Comparison of ENCODE assay signal across 12 mouse cellular contexts in the genomic region with DNA sequence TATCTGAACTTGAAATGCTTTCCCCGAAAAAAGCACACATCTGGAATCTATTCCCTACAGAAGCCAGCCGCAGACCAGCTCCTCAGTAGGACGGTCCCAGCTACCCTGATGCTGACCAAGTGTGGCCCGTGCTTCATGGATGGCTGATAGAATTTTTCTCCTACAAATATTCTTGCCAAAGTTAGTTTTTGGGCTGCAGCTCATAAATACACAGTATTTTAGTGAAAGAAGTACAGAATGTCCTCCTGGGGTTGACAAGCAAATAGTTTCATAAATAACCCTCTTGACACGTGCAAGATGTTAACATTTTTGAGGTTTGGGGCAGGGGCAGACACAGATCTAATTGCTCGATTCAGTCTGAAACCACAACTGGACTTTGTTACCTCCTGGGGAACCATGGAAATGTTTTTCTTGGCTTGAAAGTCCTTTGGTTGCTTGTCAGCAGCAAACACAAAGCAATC.
A peak's percentile ranks its signal among the peaks of the same experiment; 100 is the strongest.
DNase-seq lines count a peak whose midpoint lies in the region; ATAC-seq and TF ChIP-seq lines count a peak whose summit lies in the region.
"Had no signal": no experiment of that assay in that cellular context is flagged by ENCODE, and none has a peak within 500 bp of the region (broad histone marks: within the 10 kb centered on the region; RNA-seq: fewer than 3 reads in every experiment).

No protein-coding gene starts in this region.

- H3K4me2 ChIP-seq in heart, embryonic 11.5 days: no peak overlapping the region
- no peak overlapping the region for H3K4me2 ChIP-seq in midbrain, embryonic 13.5 days (replicated peaks)
- H3K4me2 ChIP-seq in kidney, postnatal 0 days (ENCODE audit: low read length): no peak overlapping the region
- H3K4me2 ChIP-seq: lung, embryonic 15.5 days had no signal

- H3K36me3 ChIP-seq in heart, embryonic 11.5 days (ENCODE audit: control insufficient read depth, insufficient read depth, low read length): no peaks in the 10 kb centered on the region
- no peaks in the 10 kb centered on the region for H3K36me3 ChIP-seq in midbrain, embryonic 10.5 days
- H3K36me3 ChIP-seq in midbrain, embryonic 13.5 days: no peaks in the 10 kb centered on the region
- no peaks in the 10 kb centered on the region for H3K36me3 ChIP-seq in kidney, postnatal 0 days (ENCODE audit: insufficient read depth, low read length)
- H3K36me3 ChIP-seq: forebrain, embryonic 10.5 days; hindbrain, embryonic 10.5 days; lung, embryonic 15.5 days had no signal

- no peaks in the 10 kb centered on the region for H3K9me3 ChIP-seq in heart, embryonic 11.5 days (replicated peaks; ENCODE audit: control insufficient read depth, low read length)
- H3K9me3 ChIP-seq in midbrain, embryonic 10.5 days (replicated peaks): no peaks in the 10 kb centered on the region
- no peaks in the 10 kb centered on the region for H3K9me3 ChIP-seq in midbrain, embryonic 13.5 days
- H3K9me3 ChIP-seq in kidney, postnatal 0 days (replicated peaks; ENCODE audit: low read length): no peaks in the 10 kb centered on the region
- H3K9me3 ChIP-seq: forebrain, embryonic 10.5 days; hindbrain, embryonic 10.5 days; lung, embryonic 15.5 days had no signal

- H3K9ac ChIP-seq in heart, embryonic 11.5 days (ENCODE audit: low read depth, low read length): no peak overlapping the region
- H3K9ac ChIP-seq in midbrain, embryonic 13.5 days (replicated peaks): no peak overlapping the region
- no peak overlapping the region for H3K9ac ChIP-seq in kidney, postnatal 0 days (ENCODE audit: low read depth, low read length)
- H3K9ac ChIP-seq: lung, embryonic 15.5 days had no signal

- TF ChIP-seq CTCF in kidney, postnatal 0 days (IDR thresholded peaks at IDR 0.05; ENCODE audit: low read depth): no peak

- H3K4me3 ChIP-seq in heart, embryonic 11.5 days (ENCODE audit: low read depth, low read length): no peak overlapping the region
- no peak overlapping the region for H3K4me3 ChIP-seq in midbrain, embryonic 10.5 days
- H3K4me3 ChIP-seq in midbrain, embryonic 13.5 days (replicated peaks): no peak overlapping the region
- H3K4me3 ChIP-seq in kidney, postnatal 0 days (replicated peaks; ENCODE audit: low read depth, low read length): no peak overlapping the region
- H3K4me3 ChIP-seq: forebrain, embryonic 10.5 days; hindbrain, embryonic 10.5 days; lung, embryonic 15.5 days had no signal

- no peaks in the 10 kb centered on the region for H3K4me1 ChIP-seq in heart, embryonic 11.5 days (ENCODE audit: control insufficient read depth, insufficient read depth, low read length)
- no peaks in the 10 kb centered on the region for H3K4me1 ChIP-seq in midbrain, embryonic 10.5 days
- H3K4me1 ChIP-seq in midbrain, embryonic 13.5 days (replicated peaks): no peaks in the 10 kb centered on the region
- no peaks in the 10 kb centered on the region for H3K4me1 ChIP-seq in kidney, postnatal 0 days (replicated peaks; ENCODE audit: insufficient read depth, low read length)
- H3K4me1 ChIP-seq: forebrain, embryonic 10.5 days; hindbrain, embryonic 10.5 days; lung, embryonic 15.5 days had no signal

- WGBS in heart, embryonic 11.5 days (ENCODE audit: insufficient replicate concordance): 53% methylated on average over 6 of the region's 6 CpGs
- WGBS in midbrain, embryonic 10.5 days: 79% methylated on average over 6 of the region's 6 CpGs
- WGBS in midbrain, embryonic 13.5 days: 90% methylated on average over 6 of the region's 6 CpGs
- 49% methylated on average over 6 of the region's 6 CpGs for WGBS in kidney, postnatal 0 days

- H3K27me3 ChIP-seq in heart, embryonic 11.5 days (ENCODE audit: control insufficient read depth, insufficient read depth, low read length): no peaks in the 10 kb centered on the region
- no peaks in the 10 kb centered on the region for H3K27me3 ChIP-seq in midbrain, embryonic 10.5 days (ENCODE audit: low read depth, poor library complexity, severe bottlenecking)
- no peaks in the 10 kb centered on the region for H3K27me3 ChIP-seq in midbrain, embryonic 13.5 days
- no peaks in the 10 kb centered on the region for H3K27me3 ChIP-seq in kidney, postnatal 0 days (ENCODE audit: insufficient read depth, low read length)
- H3K27me3 ChIP-seq: lung, embryonic 15.5 days had no signal

- peak; percentile 94 for DNase-seq in heart, adult 11 months
- DNase-seq in midbrain, embryonic 10.5 days (ENCODE audit: low spot score): peak; percentile 15
- DNase-seq in kidney, postnatal 0 days (ENCODE audit: low spot score): peak; percentile 79
- DNase-seq in layer of hippocampus, adult 9-11 months: no peak
- no peak for DNase-seq in urinary bladder, postnatal 14 days (ENCODE audit: low spot score)
- DNase-seq: cerebellum, adult 8-10 months had no signal

- H3K27ac ChIP-seq in heart, embryonic 11.5 days (ENCODE audit: low read depth, low read length): no peak overlapping the region
- no peak overlapping the region for H3K27ac ChIP-seq in midbrain, embryonic 10.5 days (replicated peaks)
- H3K27ac ChIP-seq in midbrain, embryonic 13.5 days: no peak overlapping the region
- H3K27ac ChIP-seq in kidney, postnatal 0 days: no peak overlapping the region
- H3K27ac ChIP-seq: forebrain, embryonic 10.5 days; hindbrain, embryonic 10.5 days; lung, embryonic 15.5 days had no signal

- ATAC-seq in heart, embryonic 11.5 days (replicated peaks; ENCODE audit: insufficient number of reproducible peaks, low FRiP score, low TSS enrichment): no peak
- ATAC-seq in midbrain, embryonic 13.5 days: no peak
- no peak for ATAC-seq in kidney, postnatal 0 days (replicated peaks; ENCODE audit: low FRiP score, low read depth)
- no peak for ATAC-seq in monocyte, adult 5-6 weeks (replicated peaks; ENCODE audit: insufficient number of reproducible peaks, low FRiP score, low TSS enrichment, poor library complexity, severe bottlenecking)

Comparison
In these comparisons a context has a peak if more than half of its experiments do, and no peak if none do; other contexts are left out.
1. DNase-seq: peak in heart, adult 11 months (single experiment), midbrain, embryonic 10.5 days (single experiment) and kidney, postnatal 0 days (single experiment); none in layer of hippocampus, adult 9-11 months (single experiment) and urinary bladder, postnatal 14 days (single experiment).